Mouse (Mus musculus): ENCODE measurements around the gene Notch2. TPM values are rescaled to one million over a fixed set of nuclear protein-coding genes. Genes with fewer than 3 reads are reported as not detected.

Gene Notch2
- polyA plus RNA-seq, 1 experiment from 2014 or later: 7.9 TPM

GRCm38 (mm10) chr3:98146471-98147410, 133.4 kb downstream of the Notch2 start:
- Histone ChIP-seq H3K4me1 (ENCODE audit: control insufficient read depth, low read depth, low read length) (no peaks in the 10 kb centered on the region), H3K27ac (ENCODE audit: low read length) (no peak overlapping the region), H3K27me3 (ENCODE audit: control insufficient read depth, insufficient read depth, low read depth, low read length) (no peaks in the 10 kb centered on the region), H3K4me2 (ENCODE audit: low read depth, low read length) (no peak overlapping the region), H3K9ac (ENCODE audit: low read depth, low read length) (no peak overlapping the region), H3K9me3 (replicated peaks; ENCODE audit: control insufficient read depth, low read length) (no peaks in the 10 kb centered on the region), H3K36me3 (ENCODE audit: control insufficient read depth, insufficient read depth) (peaks cover 54% of the 10 kb centered on the region), H3K4me3 (ENCODE audit: low read depth, low read length) (no peak overlapping the region)
- WGBS (ENCODE audit: insufficient replicate concordance): 88% methylated on average over 29 of the region's 29 CpGs
- ATAC-seq (ENCODE audit: low read depth): no peak

GRCm38 (mm10) chr3:98147706-98148105, 134.4 kb downstream of the Notch2 start:
- Histone ChIP-seq H3K4me3 (ENCODE audit: low read depth, low read length) (no peak overlapping the region), H3K9me3 (replicated peaks; ENCODE audit: control insufficient read depth, low read length) (no peaks in the 10 kb centered on the region), H3K27me3 (ENCODE audit: control insufficient read depth, insufficient read depth, low read depth, low read length) (no peaks in the 10 kb centered on the region), H3K9ac (ENCODE audit: low read depth, low read length) (no peak overlapping the region), H3K36me3 (ENCODE audit: control insufficient read depth, insufficient read depth) (peaks cover 45% of the 10 kb centered on the region), H3K4me2 (ENCODE audit: low read depth, low read length) (no peak overlapping the region), H3K4me1 (ENCODE audit: control insufficient read depth, low read depth, low read length) (no peaks in the 10 kb centered on the region), H3K27ac (ENCODE audit: low read length) (no peak overlapping the region)
- ATAC-seq (ENCODE audit: low read depth): no peak
- WGBS (ENCODE audit: insufficient replicate concordance): 83% methylated on average over 14 of the region's 14 CpGs

GRCm38 (mm10) chr3:98149881-98150280, 136.6 kb downstream of the Notch2 start:
- Histone ChIP-seq H3K27me3 (ENCODE audit: control insufficient read depth, insufficient read depth, low read depth, low read length) (no peaks in the 10 kb centered on the region), H3K36me3 (ENCODE audit: control insufficient read depth, insufficient read depth) (peaks cover 24% of the 10 kb centered on the region), H3K4me3 (ENCODE audit: low read depth, low read length) (no peak overlapping the region), H3K9ac (ENCODE audit: low read depth, low read length) (no peak overlapping the region), H3K27ac (ENCODE audit: low read length) (no peak overlapping the region), H3K4me1 (ENCODE audit: control insufficient read depth, low read depth, low read length) (no peaks in the 10 kb centered on the region), H3K9me3 (replicated peaks; ENCODE audit: control insufficient read depth, low read length) (no peaks in the 10 kb centered on the region), H3K4me2 (ENCODE audit: low read depth, low read length) (no peak overlapping the region)
- WGBS (ENCODE audit: insufficient replicate concordance): 80% methylated on average over 11 of the region's 11 CpGs
- no peak for ATAC-seq (ENCODE audit: low read depth)

GRCm38 (mm10) chr3:98151016-98151415, 137.7 kb downstream of the Notch2 start:
- Histone ChIP-seq H3K9me3 (replicated peaks; ENCODE audit: control insufficient read depth, low read length) (no peaks in the 10 kb centered on the region), H3K9ac (ENCODE audit: low read depth, low read length) (no peak overlapping the region), H3K4me3 (ENCODE audit: low read depth, low read length) (no peak overlapping the region), H3K27me3 (ENCODE audit: control insufficient read depth, insufficient read depth, low read depth, low read length) (no peaks in the 10 kb centered on the region), H3K27ac (ENCODE audit: low read length) (no peak overlapping the region), H3K36me3 (ENCODE audit: control insufficient read depth, insufficient read depth) (peaks cover 19% of the 10 kb centered on the region), H3K4me2 (ENCODE audit: low read depth, low read length) (no peak overlapping the region), H3K4me1 (ENCODE audit: control insufficient read depth, low read depth, low read length) (no peaks in the 10 kb centered on the region)
- no peak for ATAC-seq (ENCODE audit: low read depth)
- WGBS (ENCODE audit: insufficient replicate concordance): 78% methylated on average over 10 of the region's 10 CpGs

- no peak for ATAC-seq (ENCODE audit: low read depth)
- Histone ChIP-seq H3K27ac (ENCODE audit: low read length) (no peak overlapping the region), H3K4me1 (ENCODE audit: control insufficient read depth, low read depth, low read length) (no peaks in the 10 kb centered on the region; the same call in 1 of the 2 replicates), H3K27me3 (ENCODE audit: control insufficient read depth, insufficient read depth, low read depth, low read length) (no peaks in the 10 kb centered on the region), H3K9me3 (replicated peaks; ENCODE audit: control insufficient read depth, low read length) (no peaks in the 10 kb centered on the region), H3K36me3 (ENCODE audit: control insufficient read depth, insufficient read depth) (no peaks in the 10 kb centered on the region; the same call in 1 of the 2 replicates), H3K4me2 (ENCODE audit: low read depth, low read length) (no peak overlapping the region), H3K9ac (ENCODE audit: low read depth, low read length) (no peak overlapping the region), H3K4me3 (ENCODE audit: low read depth, low read length) (no peak overlapping the region)
These were observed 140.1 kb downstream of the Notch2 start for GRCm38 (mm10) chr3:98153460-98153859.

GRCm38 (mm10) chr3:98156158-98156557, 142.8 kb downstream of the Notch2 start:
- no peak overlapping the region for H3K4me3 ChIP-seq (ENCODE audit: low read depth, low read length)
- H3K4me2 ChIP-seq (ENCODE audit: low read depth, low read length): no peak overlapping the region
- no peaks in the 10 kb centered on the region for H3K27me3 ChIP-seq (ENCODE audit: control insufficient read depth, insufficient read depth, low read depth, low read length)
- ATAC-seq (ENCODE audit: low read depth): no peak
- H3K36me3 ChIP-seq (ENCODE audit: control insufficient read depth, insufficient read depth): no peaks in the 10 kb centered on the region; the same call in 1 of the 2 replicates
- H3K9ac ChIP-seq (ENCODE audit: low read depth, low read length): no peak overlapping the region
- H3K9me3 ChIP-seq (replicated peaks; ENCODE audit: control insufficient read depth, low read length): no peaks in the 10 kb centered on the region
- 45% methylated on average over 4 of the region's 4 CpGs for WGBS (ENCODE audit: insufficient replicate concordance)
- H3K27ac ChIP-seq (ENCODE audit: low read length): no peak overlapping the region
- H3K4me1 ChIP-seq (ENCODE audit: control insufficient read depth, low read depth, low read length): no peaks in the 10 kb centered on the region; the same call in 1 of the 2 replicates

GRCm38 (mm10) chr3:98157073-98157472, 143.7 kb downstream of the Notch2 start:
- H3K4me2 ChIP-seq (ENCODE audit: low read depth, low read length): no peak overlapping the region
- no peak overlapping the region for H3K4me3 ChIP-seq (ENCODE audit: low read depth, low read length)
- WGBS (ENCODE audit: insufficient replicate concordance): 23% methylated on average over 2 of the region's 2 CpGs
- no peaks in the 10 kb centered on the region for H3K9me3 ChIP-seq (replicated peaks; ENCODE audit: control insufficient read depth, low read length)
- H3K36me3 ChIP-seq (ENCODE audit: control insufficient read depth, insufficient read depth): no peaks in the 10 kb centered on the region
- H3K4me1 ChIP-seq (ENCODE audit: control insufficient read depth, low read depth, low read length): no peaks in the 10 kb centered on the region; the same call in 1 of the 2 replicates
- H3K9ac ChIP-seq (ENCODE audit: low read depth, low read length): no peak overlapping the region
- no peak overlapping the region for H3K27ac ChIP-seq (ENCODE audit: low read length)
- no peaks in the 10 kb centered on the region for H3K27me3 ChIP-seq (ENCODE audit: control insufficient read depth, insufficient read depth, low read depth, low read length)
- ATAC-seq (ENCODE audit: low read depth): no peak

- H3K4me1 ChIP-seq (ENCODE audit: control insufficient read depth, low read depth, low read length): no peaks in the 10 kb centered on the region; the same call in 1 of the 2 replicates
- no peak overlapping the region for H3K4me2 ChIP-seq (ENCODE audit: low read depth, low read length)
- H3K9me3 ChIP-seq (replicated peaks; ENCODE audit: control insufficient read depth, low read length): no peaks in the 10 kb centered on the region
- 17% methylated on average over 2 of the region's 2 CpGs for WGBS (ENCODE audit: insufficient replicate concordance)
- no peak overlapping the region for H3K27ac ChIP-seq (ENCODE audit: low read length)
- H3K27me3 ChIP-seq (ENCODE audit: control insufficient read depth, insufficient read depth, low read depth, low read length): no peaks in the 10 kb centered on the region
- no peaks in the 10 kb centered on the region for H3K36me3 ChIP-seq (ENCODE audit: control insufficient read depth, insufficient read depth)
- H3K4me3 ChIP-seq (ENCODE audit: low read depth, low read length): no peak overlapping the region
- ATAC-seq (ENCODE audit: low read depth): no peak
- H3K9ac ChIP-seq (ENCODE audit: low read depth, low read length): no peak overlapping the region
These were observed 144.3 kb downstream of the Notch2 start for GRCm38 (mm10) chr3:98157585-98157984.

GRCm38 (mm10) chr3:98158646-98159045, 145.3 kb downstream of the Notch2 start:
- H3K27me3 ChIP-seq (ENCODE audit: control insufficient read depth, insufficient read depth, low read depth, low read length): no peaks in the 10 kb centered on the region
- no peak overlapping the region for H3K27ac ChIP-seq (ENCODE audit: low read length)
- H3K36me3 ChIP-seq (ENCODE audit: control insufficient read depth, insufficient read depth): no peaks in the 10 kb centered on the region
- no peak overlapping the region for H3K9ac ChIP-seq (ENCODE audit: low read depth, low read length)
- H3K4me2 ChIP-seq (ENCODE audit: low read depth, low read length): no peak overlapping the region
- H3K4me1 ChIP-seq (ENCODE audit: control insufficient read depth, low read depth, low read length): no peaks in the 10 kb centered on the region; the same call in 1 of the 2 replicates
- no peak overlapping the region for H3K4me3 ChIP-seq (ENCODE audit: low read depth, low read length)
- ATAC-seq (ENCODE audit: low read depth): no peak
- no peaks in the 10 kb centered on the region for H3K9me3 ChIP-seq (replicated peaks; ENCODE audit: control insufficient read depth, low read length)
- WGBS (ENCODE audit: insufficient replicate concordance): 57% methylated on average over 4 of the region's 4 CpGs

Data from liver, embryonic 16.5 days (tissue).